Mouse (Mus musculus) ES-E14 (cell line): ENCODE data around the gene Prickle3. TPM values are rescaled to one million over a fixed set of nuclear protein-coding genes. Genes with fewer than 3 reads are reported as not detected.

ENCODE experiments used
- DNase-seq: peaks from one replicate; pipeline ENCODE4 v3.0.0-alpha.2; 2013; ENCODE audit warnings: low read depth, low spot score
- H3K27ac ChIP-seq: 2 replicates; pipeline ENCODE4 v1.5.1; 2012; ENCODE audit warnings: low read depth, mild to moderate bottlenecking, low read length, moderate library complexity, mixed read lengths; ENCODE audit not compliant: poor library complexity, insufficient read depth, severe bottlenecking
- H3K36me3 ChIP-seq: 2 replicates; pipeline ENCODE4 v1.6.1; 2012; ENCODE audit warnings: mild to moderate bottlenecking, low read length, moderate library complexity, mixed read lengths; ENCODE audit not compliant: control insufficient read depth, poor library complexity, insufficient read depth, severe bottlenecking
- H3K4me1 ChIP-seq, 2 experiments: fragments of 150-350 bp in 1 of 2; sonication (generic) in 1 of 2; 2 replicates each; pipeline ENCODE4 v1.6.1; 2012; ENCODE audit warnings: low read length in 2 of 2, mild to moderate bottlenecking in 1 of 2, mixed read lengths in 1 of 2; ENCODE audit not compliant: control insufficient read depth in 2 of 2, insufficient read depth in 2 of 2, poor library complexity in 1 of 2
- H3K4me3 ChIP-seq, 2 experiments: fragments of 150-350 bp in 1 of 2; sonication (generic) in 1 of 2; 2 replicates each; pipeline ENCODE4 v1.5.1; 2012; ENCODE audit warnings: low read length in 2 of 2, low read depth in 1 of 2, mild to moderate bottlenecking in 1 of 2, mixed read lengths in 1 of 2; ENCODE audit not compliant: insufficient read depth in 1 of 2, poor library complexity in 1 of 2, severe bottlenecking in 1 of 2
- H3K9ac ChIP-seq: 2 replicates; pipeline ENCODE4 v1.6.1; 2012; ENCODE audit warnings: low read depth, mild to moderate bottlenecking, low read length, mixed read lengths; ENCODE audit not compliant: poor library complexity, insufficient read depth, severe bottlenecking
- H3K9me3 ChIP-seq: fragments of 150-350 bp; sonication (generic); 2 replicates; pipeline ENCODE4 v1.6.1; 2012; ENCODE audit warnings: low read depth, mild to moderate bottlenecking, low read length; ENCODE audit not compliant: control insufficient read depth, insufficient read depth
- CHD2 ChIP-seq: IDR thresholded peaks from 2 replicates; pipeline ENCODE4 v1.6.1; 2014; ENCODE audit warnings: mild to moderate bottlenecking, low read depth, low read length, inconsistent platforms
- HCFC1 ChIP-seq: IDR thresholded peaks from 2 replicates; pipeline ENCODE4 v1.6.1; 2012; ENCODE audit warnings: low read length, inconsistent platforms, borderline replicate concordance; ENCODE audit not compliant: insufficient read depth
- MAFK ChIP-seq: IDR thresholded peaks from 2 replicates; pipeline ENCODE4 v1.6.1; 2014; ENCODE audit warnings: mild to moderate bottlenecking, low read depth, low read length, inconsistent platforms; ENCODE audit not compliant: insufficient read depth
- ZC3H11A ChIP-seq: IDR thresholded peaks from 2 replicates; pipeline ENCODE4 v1.6.1; 2012; ENCODE audit warnings: low read depth, mild to moderate bottlenecking, inconsistent platforms, low read length, borderline replicate concordance
- ZNF384 ChIP-seq: IDR thresholded peaks from 2 replicates; pipeline ENCODE4 v1.6.1; 2012; ENCODE audit warnings: low read depth, low read length, inconsistent platforms
- in situ Hi-C, 2 experiments: fragments of 600-800 bp; cut with MboI; formaldehyde crosslinking; loops; one replicate each; pipeline ENCODE4 v1.15.1; 2025; ENCODE audit warnings: low sequenced_read_pairs in 2 of 2, inconsistent platforms in 1 of 2; ENCODE audit not compliant: unreplicated experiment in 2 of 2
- total RNA-seq: library from RNA; depleted of rRNA; stranded (reverse); fragments of 300-350 nt; gene quantifications from 2 replicates; pipeline ENCODE4 v1.2.3, GENCODE M21; 2012

Gene Prickle3
- total RNA-seq, 1 experiment = 1.5 TPM

GRCm38 (mm10) chrX:7658785-7659589, 1.9 kb downstream of the Prickle3 start:
- Histone ChIP-seq H3K4me3 (peak overlapping the region in 1 of 2 experiments; percentile 35; a peak in 2 of 4 replicates), H3K27ac (no peak overlapping the region), H3K36me3 (no peaks in the 10 kb centered on the region), H3K9ac (peak overlapping the region; percentile 36; the same call in 1 of the 2 replicates), H3K4me1 (peaks cover 0 to 4% of the 10 kb centered on the region in 2 experiments; a peak in 1 of 4 replicates), H3K9me3 (no peaks in the 10 kb centered on the region)
- no peak for DNase-seq
- in situ Hi-C loops = no loop called here
- TF ChIP-seq CHD2 = no peak
- TF ChIP-seq HCFC1 = no peak
- TF ChIP-seq MAFK = no peak
- no peak for TF ChIP-seq ZNF384
- no peak for TF ChIP-seq ZC3H11A

- no peak for DNase-seq
- H3K36me3 ChIP-seq = no peaks in the 10 kb centered on the region; the same call in 1 of the 2 replicates
- H3K9ac ChIP-seq = no peak overlapping the region
- peaks cover 0 to 9% of the 10 kb centered on the region in 2 experiments; a peak in 2 of 4 replicates for H3K4me1 ChIP-seq
- H3K4me3 ChIP-seq = no peak overlapping the region
- in situ Hi-C loops = no loop called here
- no peak overlapping the region for H3K27ac ChIP-seq
- no peaks in the 10 kb centered on the region for H3K9me3 ChIP-seq
- TF ChIP-seq ZC3H11A = no peak
- TF ChIP-seq MAFK = no peak
- no peak for TF ChIP-seq CHD2
- TF ChIP-seq HCFC1 = no peak
- TF ChIP-seq ZNF384 = no peak
Measured at GRCm38 (mm10) chrX:7661086-7661485, 4.0 kb downstream of the Prickle3 start.

- H3K9me3 ChIP-seq = no peaks in the 10 kb centered on the region
- no peak overlapping the region for H3K9ac ChIP-seq
- DNase-seq = no peak
- in situ Hi-C loops = no loop called here
- no peak for TF ChIP-seq ZC3H11A
- no peak for TF ChIP-seq CHD2
- no peak for TF ChIP-seq ZNF384
- TF ChIP-seq MAFK = no peak
- TF ChIP-seq HCFC1 = no peak
- H3K27ac ChIP-seq = no peak overlapping the region
- peaks cover 6% of the 10 kb centered on the region for H3K36me3 ChIP-seq
- H3K4me1 ChIP-seq = peaks cover 0 to 18% of the 10 kb centered on the region in 2 experiments; a peak in 2 of 4 replicates
- H3K4me3 ChIP-seq = no peak overlapping the region
Measured at GRCm38 (mm10) chrX:7662936-7663335, 5.9 kb downstream of the Prickle3 start.

GRCm38 (mm10) chrX:7664791-7665190, 7.7 kb downstream of the Prickle3 start:
- Histone ChIP-seq H3K27ac (no peak overlapping the region), H3K9ac (no peak overlapping the region), H3K4me1 (peaks cover 0 to 14% of the 10 kb centered on the region in 2 experiments; a peak in 1 of 4 replicates), H3K4me3 (peak overlapping the region in 1 of 2 experiments; percentile 13; a peak in 1 of 4 replicates), H3K9me3 (no peaks in the 10 kb centered on the region), H3K36me3 (peaks cover 16% of the 10 kb centered on the region)
- in situ Hi-C loops = no loop called here
- TF ChIP-seq CHD2 = no peak
- TF ChIP-seq HCFC1 = no peak
- TF ChIP-seq ZC3H11A = no peak
- no peak for TF ChIP-seq MAFK
- no peak for TF ChIP-seq ZNF384
- no peak for DNase-seq
